Mouse (Mus musculus) hindbrain, embryonic 10.5 days (tissue): ENCODE measurements around the gene Paqr6. TPM values are rescaled to one million over a fixed set of nuclear protein-coding genes. Genes with fewer than 3 reads are reported as not detected.

Experiments
- DNase-seq: peaks from one replicate; pipeline ENCODE4 v3.0.0-alpha.2; 2017; ENCODE audit warnings: low spot score
- H3K27ac ChIP-seq: fragments of 300-500 bp; sonication (generic); 2 replicates; pipeline ENCODE4 v1.5.1; 2016; ENCODE audit warnings: mild to moderate bottlenecking, moderate library complexity
- H3K27me3 ChIP-seq: fragments of 300-500 bp; sonication (generic); 2 replicates; pipeline ENCODE4 v1.6.1; 2016; ENCODE audit warnings: mild to moderate bottlenecking; ENCODE audit not compliant: poor library complexity, insufficient read depth, severe bottlenecking
- H3K36me3 ChIP-seq: fragments of 300-500 bp; sonication (generic); 2 replicates; pipeline ENCODE4 v1.6.1; 2016; ENCODE audit warnings: mild to moderate bottlenecking, moderate library complexity
- H3K4me1 ChIP-seq: fragments of 300-500 bp; sonication (generic); replicated peaks from 2 replicates; pipeline ENCODE4 v1.6.1; 2016; ENCODE audit warnings: mild to moderate bottlenecking
- H3K4me3 ChIP-seq: fragments of 300-500 bp; sonication (generic); 2 replicates; pipeline ENCODE4 v1.5.1; 2016; ENCODE audit warnings: mild to moderate bottlenecking, moderate library complexity
- H3K9me3 ChIP-seq: fragments of 300-500 bp; sonication (generic); 2 replicates; pipeline ENCODE4 v1.6.1; 2016; ENCODE audit warnings: mild to moderate bottlenecking, moderate library complexity
- WGBS: fragments of 180-500 bp; shearing (Covaris S2); methylation state at CpG from one replicate; pipeline ENCODE4 v1.1.7; 2016; 5-methylcytosine and 5-hydroxymethylcytosine counted together
- polyA plus RNA-seq: library from polyadenylated mRNA; unstranded; fragments of >200 nt; fragmentation: Nextera tagmentation; extraction: Ambion mirVana; gene quantifications from 2 replicates; pipeline ENCODE4 v1.2.1, GENCODE M21; 2016

The Paqr6 gene
- polyA plus RNA-seq: 0.86 and 1.4 TPM in 2 replicates

- under 1% methylated on average over 16 of the region's 16 CpGs for WGBS
- Histone ChIP-seq H3K36me3 (peaks cover 41% of the 10 kb centered on the region), H3K9me3 (no peaks in the 10 kb centered on the region), H3K27me3 (peaks cover 34% of the 10 kb centered on the region), H3K4me3 (peak within 1 kb of the TSS; percentile 18; the same call in 1 of the 2 replicates), H3K27ac (peak within 1 kb of the TSS; percentile 45; the same call in 1 of the 2 replicates), H3K4me1 (peaks cover 50% of the 10 kb centered on the region)
- DNase-seq: peak; percentile 56
These were observed at the start of gene Paqr6 for GRCm38 (mm10) chr3:88364337-88364736. Gene Paqr6 (plus strand): TSS chr3:88364584.

- Histone ChIP-seq H3K27me3 (no peaks in the 10 kb centered on the region), H3K4me3 (peak within 1 kb of the TSS; percentile 71), H3K4me1 (peaks cover 15% of the 10 kb centered on the region), H3K9me3 (no peaks in the 10 kb centered on the region), H3K36me3 (peaks cover 83% of the 10 kb centered on the region), H3K27ac (peak within 1 kb of the TSS; percentile 83)
- DNase-seq: peak; percentile 61
- WGBS: 3% methylated on average over 10 of the region's 10 CpGs
These were observed 39.4 kb upstream of the Paqr6 start, which contains the start of gene Glmp for GRCm38 (mm10) chr3:88324951-88325405. Gene Glmp (plus strand): TSS chr3:88325023.

- DNase-seq: no peak
- H3K9me3 ChIP-seq: no peaks in the 10 kb centered on the region
- WGBS: 83% methylated on average over 5 of the region's 5 CpGs
- H3K27ac ChIP-seq: no peak overlapping the region
- H3K4me3 ChIP-seq: no peak overlapping the region
- H3K27me3 ChIP-seq: no peaks in the 10 kb centered on the region
- peaks cover 26% of the 10 kb centered on the region for H3K4me1 ChIP-seq
- H3K36me3 ChIP-seq: peaks cover 53% of the 10 kb centered on the region
These were observed 35.4 kb upstream of the Paqr6 start for GRCm38 (mm10) chr3:88328956-88329355.

DNA sequence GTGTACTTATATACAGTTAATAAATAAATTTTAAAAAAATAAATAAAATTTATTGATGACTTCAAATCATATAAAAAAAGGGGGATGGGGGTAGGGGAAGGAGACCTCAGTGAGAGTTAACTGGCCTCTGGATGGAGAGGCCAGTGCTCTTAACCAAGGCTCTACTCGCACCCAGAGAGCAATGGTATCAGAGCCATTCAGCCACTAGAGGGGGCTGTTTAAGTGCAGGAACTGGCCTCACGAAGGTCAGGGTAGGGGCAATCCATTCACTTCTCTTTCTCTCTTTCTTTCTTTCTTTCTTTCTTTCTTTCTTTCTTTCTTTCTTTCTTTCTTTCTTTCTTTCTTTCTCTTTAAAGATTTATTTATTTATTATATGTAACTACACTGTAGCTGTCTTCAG is 33.1 kb upstream of the Paqr6 start:
- no peaks in the 10 kb centered on the region for H3K9me3 ChIP-seq
- peaks cover 31% of the 10 kb centered on the region for H3K4me1 ChIP-seq
- 40% methylated on average over 2 of the region's 2 CpGs for WGBS
- DNase-seq: peak; percentile 39
- H3K27me3 ChIP-seq: no peaks in the 10 kb centered on the region
- H3K4me3 ChIP-seq: no peak overlapping the region
- H3K27ac ChIP-seq: no peak overlapping the region
- peaks cover 46% of the 10 kb centered on the region for H3K36me3 ChIP-seq

- Histone ChIP-seq H3K27me3 (no peaks in the 10 kb centered on the region), H3K9me3 (no peaks in the 10 kb centered on the region), H3K36me3 (peaks cover 34% of the 10 kb centered on the region), H3K4me1 (peaks cover 45% of the 10 kb centered on the region), H3K27ac (0 out of 2 replicates have a peak overlapping the region, but pooled peaks have one; percentile 36), H3K4me3 (peak overlapping the region; percentile 14)
- WGBS: 56% methylated on average over 12 of the region's 12 CpGs
- DNase-seq: no peak
These were observed 30.2 kb upstream of the Paqr6 start for GRCm38 (mm10) chr3:88334029-88334658.

GRCm38 (mm10) chr3:88334902-88335435 is 29.4 kb upstream of the Paqr6 start:
- 33% methylated on average over 3 of the region's 3 CpGs for WGBS
- no peak for DNase-seq
- peak overlapping the region; percentile 100 for H3K27ac ChIP-seq
- peaks cover 45% of the 10 kb centered on the region for H3K4me1 ChIP-seq
- peak overlapping the region; percentile 99 for H3K4me3 ChIP-seq
- H3K9me3 ChIP-seq: no peaks in the 10 kb centered on the region
- peaks cover 26% of the 10 kb centered on the region for H3K36me3 ChIP-seq
- no peaks in the 10 kb centered on the region for H3K27me3 ChIP-seq

GRCm38 (mm10) chr3:88335436-88336053 is 28.8 kb upstream of the Paqr6 start:
- Histone ChIP-seq H3K36me3 (peaks cover 23% of the 10 kb centered on the region), H3K9me3 (no peaks in the 10 kb centered on the region), H3K27me3 (no peaks in the 10 kb centered on the region), H3K27ac (peak overlapping the region; percentile 100), H3K4me1 (peaks cover 45% of the 10 kb centered on the region), H3K4me3 (peak overlapping the region; percentile 99)
- no peak for DNase-seq
- 3% methylated on average over 27 of the region's 27 CpGs for WGBS

DNA sequence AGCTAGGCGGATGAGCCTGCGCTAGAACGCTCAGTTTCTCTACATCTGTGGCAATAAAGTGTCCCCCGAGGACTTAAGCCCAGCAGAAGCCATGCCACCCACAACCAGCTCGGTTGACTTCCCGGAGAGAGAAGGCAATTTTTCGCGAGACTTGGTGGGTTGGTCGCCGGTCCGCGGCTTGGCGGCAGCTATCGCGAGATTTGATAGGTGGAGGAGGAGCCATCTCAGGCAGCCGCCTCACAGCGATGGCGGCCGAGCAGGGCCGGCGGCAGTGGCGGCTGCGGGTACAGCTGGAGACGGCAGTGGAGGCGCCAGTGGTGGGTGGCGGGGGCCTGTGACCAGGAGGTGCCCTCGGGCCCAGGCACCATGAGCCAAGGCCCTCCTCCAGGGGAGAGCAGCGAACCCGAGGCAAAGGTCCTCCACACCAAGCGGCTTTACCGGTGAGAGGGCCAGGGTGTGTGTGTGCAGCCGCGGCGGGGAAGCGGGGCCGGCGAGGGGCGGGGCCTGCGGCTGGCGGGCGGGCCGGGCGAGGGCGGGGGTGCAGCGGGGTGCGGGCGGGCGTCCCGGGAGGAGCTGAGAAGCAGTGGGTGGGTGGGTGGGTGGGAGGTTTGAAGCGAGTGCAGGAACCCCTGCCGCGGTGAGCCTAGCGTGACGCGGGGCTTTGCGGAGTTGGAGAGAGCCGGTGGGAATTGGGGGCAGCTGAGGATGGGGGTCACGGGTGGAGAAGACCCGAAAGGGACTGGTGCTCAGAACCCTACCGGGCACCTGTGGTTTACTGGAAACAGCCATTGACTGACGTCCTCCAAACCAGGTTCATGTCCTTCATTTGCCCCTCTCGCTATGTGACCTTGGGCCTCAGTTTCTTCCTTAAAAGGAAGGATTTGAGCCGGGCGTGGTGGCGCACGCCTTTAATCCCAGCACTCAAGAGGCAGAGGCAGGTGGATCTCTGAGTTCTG is 28.0 kb upstream of the Paqr6 start, which contains the start of the genes Tmem79 and Smg5:
TSS of gene Tmem79 (minus strand) at position 91 of the 956 bp plus-strand sequence.
TSS of gene Smg5 (plus strand) at position 203 of the 956 bp plus-strand sequence.
- 3% methylated on average over 52 of the region's 66 CpGs for WGBS

DNA sequence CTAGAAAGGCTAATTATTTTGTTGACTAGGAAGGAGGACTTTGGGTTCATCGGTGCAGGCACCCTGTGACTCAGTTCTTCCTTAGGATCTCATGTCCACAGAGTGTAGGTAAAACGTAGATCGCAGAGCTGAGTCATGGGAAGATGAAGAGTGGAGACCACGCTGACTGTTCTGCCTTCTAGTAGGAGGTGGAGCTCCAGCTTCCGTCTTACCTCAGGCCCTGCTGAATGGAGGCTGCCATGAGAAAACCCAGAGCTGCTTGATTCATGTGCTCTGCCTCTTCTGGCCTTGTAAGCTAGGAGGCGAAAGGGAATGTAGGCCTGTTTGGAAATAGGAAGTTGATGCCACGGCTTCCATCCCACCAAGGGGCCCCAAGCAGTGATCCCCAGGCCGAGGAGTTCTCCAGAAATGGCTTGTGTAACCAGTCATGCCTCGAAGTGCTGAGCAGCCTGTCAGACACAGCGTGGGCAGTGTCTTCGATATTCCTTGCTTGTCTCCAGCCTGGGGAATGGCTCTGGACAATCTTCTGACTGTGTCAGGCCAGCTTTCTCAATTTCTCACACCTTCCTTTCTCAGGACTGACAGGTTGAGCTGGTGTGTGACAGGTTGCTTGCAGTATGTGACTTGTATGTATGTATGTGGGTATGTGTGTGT is 26.9 kb upstream of the Paqr6 start:
- DNase-seq: no peak
- peaks cover 42% of the 10 kb centered on the region for H3K4me1 ChIP-seq
- no peak overlapping the region for H3K27ac ChIP-seq
- 86% methylated on average over 11 of the region's 11 CpGs for WGBS
- H3K9me3 ChIP-seq: no peaks in the 10 kb centered on the region
- H3K36me3 ChIP-seq: peaks cover 39% of the 10 kb centered on the region
- H3K27me3 ChIP-seq: no peaks in the 10 kb centered on the region
- peak overlapping the region; percentile 99 for H3K4me3 ChIP-seq

More for the DNA sequence above, 28.0 kb upstream of the Paqr6 start, which contains the start of the genes Tmem79 and Smg5:
- H3K4me1 ChIP-seq: peaks cover 45% of the 10 kb centered on the region
- H3K27ac ChIP-seq: peak within 1 kb of the TSS; percentile 100
- peaks cover 28% of the 10 kb centered on the region for H3K36me3 ChIP-seq
- peak within 1 kb of the TSS; percentile 99 for H3K4me3 ChIP-seq
- no peaks in the 10 kb centered on the region for H3K27me3 ChIP-seq
- peak; percentile 98 for DNase-seq
- H3K9me3 ChIP-seq: no peaks in the 10 kb centered on the region

DNA sequence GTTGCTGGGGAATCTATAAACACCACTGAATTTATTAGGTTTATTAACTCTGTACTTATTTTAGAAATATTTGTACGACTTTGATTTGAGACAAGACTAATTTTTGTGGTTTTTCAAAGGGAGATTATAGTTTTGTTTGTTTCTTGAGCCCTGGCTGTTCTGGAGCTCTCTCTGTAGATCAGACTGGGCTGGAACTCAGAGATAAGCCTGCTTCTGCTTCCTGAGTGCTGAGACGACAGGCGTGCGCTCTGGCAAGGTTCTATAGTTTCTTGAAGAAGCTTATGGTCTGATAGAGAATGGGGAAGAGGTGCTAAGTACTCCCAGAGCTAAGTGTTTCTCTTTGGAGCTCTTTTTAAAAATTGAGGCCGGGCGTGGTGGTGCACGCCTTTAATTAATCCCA is 26.1 kb upstream of the Paqr6 start:
- no peak for DNase-seq
- Histone ChIP-seq H3K9me3 (no peaks in the 10 kb centered on the region), H3K36me3 (peaks cover 45% of the 10 kb centered on the region), H3K27me3 (no peaks in the 10 kb centered on the region), H3K4me1 (peaks cover 41% of the 10 kb centered on the region), H3K4me3 (no peak overlapping the region), H3K27ac (no peak overlapping the region)
- WGBS: 93% methylated on average over 7 of the region's 7 CpGs

DNA sequence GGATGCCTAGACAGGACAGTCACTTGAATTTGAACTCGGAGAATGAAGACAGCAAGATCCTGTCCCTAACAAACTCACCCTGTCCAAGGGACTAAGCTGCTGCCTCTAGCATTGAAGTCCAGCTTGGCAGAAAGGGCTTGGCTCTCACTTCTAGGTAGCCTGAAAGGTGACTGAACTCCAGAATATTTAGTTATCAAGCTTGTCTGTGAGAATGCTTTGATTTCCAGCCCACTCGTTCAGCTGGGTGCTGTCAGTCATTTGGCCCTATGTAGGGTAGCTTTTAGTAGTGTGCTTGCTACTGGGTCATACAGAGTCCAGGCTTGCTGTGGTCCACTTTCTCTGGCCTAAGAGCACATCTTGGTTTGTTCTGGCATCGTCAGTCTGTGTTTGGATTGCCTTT is 25.4 kb upstream of the Paqr6 start:
- H3K4me1 ChIP-seq: peaks cover 34% of the 10 kb centered on the region
- H3K27ac ChIP-seq: no peak overlapping the region
- peaks cover 51% of the 10 kb centered on the region for H3K36me3 ChIP-seq
- no peaks in the 10 kb centered on the region for H3K9me3 ChIP-seq
- no peak for DNase-seq
- 83% methylated on average over 3 of the region's 3 CpGs for WGBS
- H3K27me3 ChIP-seq: no peaks in the 10 kb centered on the region
- H3K4me3 ChIP-seq: no peak overlapping the region

- no peak for DNase-seq
- H3K27me3 ChIP-seq: no peaks in the 10 kb centered on the region
- H3K9me3 ChIP-seq: no peaks in the 10 kb centered on the region
- H3K4me3 ChIP-seq: no peak overlapping the region
- no peak overlapping the region for H3K27ac ChIP-seq
- H3K4me1 ChIP-seq: no peaks in the 10 kb centered on the region
- 95% methylated on average over 13 of the region's 13 CpGs for whole genome bisulfite sequencing
- peaks cover 100% of the 10 kb centered on the region for H3K36me3 ChIP-seq
These were observed 13.7 kb upstream of the Paqr6 start for GRCm38 (mm10) chr3:88350732-88351131.
